Comparison of ENCODE assay signal across 8 mouse cellular contexts in genomic region chr11:43434024-43434407, GRCm38 (mm10). TPM values are rescaled to one million over a fixed set of nuclear protein-coding genes. Genes with fewer than 3 reads are reported as not detected.
DNase-seq lines count a peak whose midpoint lies in the region; ATAC-seq and TF ChIP-seq lines count a peak whose summit lies in the region.

No protein-coding gene starts in this region.

- TF ChIP-seq CTCF in embryonic fibroblast, embryonic 13.5 days (IDR thresholded peaks at IDR 0.05; ENCODE audit: borderline replicate concordance, insufficient read depth, low read length) = no peak
- TF ChIP-seq CTCF in olfactory bulb, adult 2 months (IDR thresholded peaks at IDR 0.05; ENCODE audit: insufficient read depth, low read depth, low read length) = no peak

- peak overlapping the region; percentile 83 for H3K4me3 ChIP-seq in lung, embryonic 15.5 days
- peak overlapping the region; percentile 72 for H3K4me3 ChIP-seq in embryonic fibroblast, embryonic 13.5 days (ENCODE audit: insufficient read depth, low read length)
- H3K4me3 ChIP-seq in limb, embryonic 12.5 days (replicated peaks) = peak overlapping the region; percentile 83
- peak overlapping the region; percentile 63 for H3K4me3 ChIP-seq in olfactory bulb, adult 2 months (ENCODE audit: insufficient read depth, low read depth, low read length)

- H3K27ac ChIP-seq in lung, embryonic 15.5 days = no peak overlapping the region
- H3K27ac ChIP-seq in embryonic fibroblast, embryonic 13.5 days (ENCODE audit: insufficient read depth, low read length) = no peak overlapping the region
- no peak overlapping the region for H3K27ac ChIP-seq in limb, embryonic 12.5 days
- no peak overlapping the region for H3K27ac ChIP-seq in olfactory bulb, adult 2 months (ENCODE audit: insufficient read depth, low read depth, low read length)

- no peaks in the 10 kb centered on the region for H3K9me3 ChIP-seq in lung, embryonic 15.5 days
- no peaks in the 10 kb centered on the region for H3K9me3 ChIP-seq in limb, embryonic 12.5 days

- H3K27me3 ChIP-seq in lung, embryonic 15.5 days = no peaks in the 10 kb centered on the region
- no peaks in the 10 kb centered on the region for H3K27me3 ChIP-seq in limb, embryonic 12.5 days

- H3K9ac ChIP-seq in lung, embryonic 15.5 days = peak overlapping the region; percentile 70
- H3K9ac ChIP-seq in limb, embryonic 12.5 days (replicated peaks) = peak overlapping the region; percentile 74

- peaks cover 7% of the 10 kb centered on the region; the same call in 1 of the 2 replicates for H3K4me1 ChIP-seq in lung, embryonic 15.5 days
- 0 out of 2 replicates have a peak, but pooled peaks cover 5% of the 10 kb centered on the region for H3K4me1 ChIP-seq in embryonic fibroblast, embryonic 13.5 days (ENCODE audit: control insufficient read depth, insufficient read depth, low read length)
- H3K4me1 ChIP-seq in limb, embryonic 12.5 days (replicated peaks) = peaks cover 10% of the 10 kb centered on the region
- no peaks in the 10 kb centered on the region for H3K4me1 ChIP-seq in olfactory bulb, adult 2 months (ENCODE audit: control insufficient read depth, insufficient read depth, low read length)

- no peak; the same call in none of the 2 replicates for TF ChIP-seq POLR2A in embryonic fibroblast, embryonic 13.5 days (IDR thresholded peaks at IDR 0.05; ENCODE audit: low read depth, low read length)
- TF ChIP-seq POLR2A in olfactory bulb, adult 2 months (IDR thresholded peaks at IDR 0.05; ENCODE audit: insufficient read depth, low read depth, low read length) = no peak

- peak overlapping the region; percentile 56 for H3K4me2 ChIP-seq in lung, embryonic 15.5 days
- peak overlapping the region; percentile 85 for H3K4me2 ChIP-seq in limb, embryonic 12.5 days

- no peak for DNase-seq in lung, postnatal 25 days (ENCODE audit: low spot score)
- no peak for DNase-seq in cerebellum, adult 9-11 months
- no peak for DNase-seq in gastrocnemius, postnatal 25 days
- no peak for DNase-seq in gastrocnemius, adult 8-10 months (ENCODE audit: low spot score in 2 of 2)

- 2% methylated on average over 9 of the region's 9 CpGs for WGBS in lung, embryonic 15.5 days
- 1% methylated on average over 9 of the region's 9 CpGs for WGBS in limb, embryonic 12.5 days
- 3% methylated on average over 9 of the region's 9 CpGs for WGBS in olfactory bulb, adult 2 months

- peak; percentile 24; the same call in 1 of the 2 replicates for ATAC-seq in lung, embryonic 15.5 days (ENCODE audit: borderline replicate concordance, extremely low read depth, low FRiP score, low TSS enrichment)
- ATAC-seq in limb, embryonic 12.5 days (ENCODE audit: insufficient number of reproducible peaks, insufficient read depth, low FRiP score, low TSS enrichment, low read depth) = 0 out of 2 replicates have a peak, but pooled peaks have one; percentile 16

- peaks cover 16% of the 10 kb centered on the region for H3K36me3 ChIP-seq in lung, embryonic 15.5 days
- peaks cover 19% of the 10 kb centered on the region for H3K36me3 ChIP-seq in limb, embryonic 12.5 days

RNA-seq across cellular contexts. Expression of gene Slu7, which starts 0.5 kb away (rescaled TPM):
- 56.8 and 58.0 TPM in 2 replicates for polyA plus RNA-seq in lung, embryonic 15.5 days (2015; fragmentation: Nextera tagmentation; extraction: Ambion mirVana)
- 34.7 and 42.0 TPM in 2 replicates for polyA plus RNA-seq in embryonic fibroblast, embryonic 13.5 days (2011; ENCODE audit: insufficient read length, low read depth, missing spikeins)
- 58.5 and 68.0 TPM in 2 replicates for polyA plus RNA-seq in limb, embryonic 12.5 days (2016; fragmentation: Nextera tagmentation; extraction: Ambion mirVana)
- polyA plus RNA-seq in olfactory bulb, adult 2 months (2012; ENCODE audit: insufficient read depth, insufficient read length, low replicate concordance, missing spikeins) = not detected in 2 replicates
- 10 to 100 TPM; 27.8 to 28.3 TPM for total RNA-seq in gastrocnemius, postnatal 25 days (2021)
- total RNA-seq in gastrocnemius, adult 8-10 months (2022) = 10 to 100 TPM; 29.9 to 33.9 (median 32.3) TPM

RNA-seq across cellular contexts. Expression of gene Pttg1, which starts 8.0 kb away (rescaled TPM):
- 86.8 and 95.0 TPM in 2 replicates for polyA plus RNA-seq in lung, embryonic 15.5 days (2015; fragmentation: Nextera tagmentation; extraction: Ambion mirVana)
- 40.7 and 57.0 TPM in 2 replicates for polyA plus RNA-seq in embryonic fibroblast, embryonic 13.5 days (2011; ENCODE audit: insufficient read length, low read depth, missing spikeins)
- polyA plus RNA-seq in limb, embryonic 12.5 days (2016; fragmentation: Nextera tagmentation; extraction: Ambion mirVana) = 104 and 106 TPM in 2 replicates
- polyA plus RNA-seq in olfactory bulb, adult 2 months (2012; ENCODE audit: insufficient read depth, insufficient read length, low replicate concordance, missing spikeins) = not detected in 2 replicates
- 10 to 100 TPM; 37.3 to 39.1 TPM for total RNA-seq in gastrocnemius, postnatal 25 days (2021)
- total RNA-seq in gastrocnemius, adult 8-10 months (2022) = 10 to 100 TPM; 43.0 to 53.8 (median 47.2) TPM

RNA-seq across cellular contexts. Expression of gene C1qtnf2, which starts 40.1 kb away (rescaled TPM):
- polyA plus RNA-seq in lung, embryonic 15.5 days (2015; fragmentation: Nextera tagmentation; extraction: Ambion mirVana) = 2.6 and 3.1 TPM in 2 replicates
- polyA plus RNA-seq in embryonic fibroblast, embryonic 13.5 days (2011; ENCODE audit: insufficient read length, low read depth, missing spikeins) = 4.0 and 5.9 TPM in 2 replicates
- polyA plus RNA-seq in limb, embryonic 12.5 days (2016; fragmentation: Nextera tagmentation; extraction: Ambion mirVana) = 3.2 and 5.0 TPM in 2 replicates
- not detected in 2 replicates for polyA plus RNA-seq in olfactory bulb, adult 2 months (2012; ENCODE audit: insufficient read depth, insufficient read length, low replicate concordance, missing spikeins)
- 1 to 10 TPM; 4.3 to 6.1 TPM for total RNA-seq in gastrocnemius, postnatal 25 days (2021)
- total RNA-seq in gastrocnemius, adult 8-10 months (2022) = 1 to 10 TPM; 1.2 to 2.1 (median 1.8) TPM

Comparison
In these comparisons a context has a peak if more than half of its experiments do, and no peak if none do; other contexts are left out.
1. RNA of gene Pttg1, which starts 8.0 kb away (polyA plus RNA-seq): 104 to 106 TPM in limb, embryonic 12.5 days, 86.8 to 95.0 TPM in lung, embryonic 15.5 days and 40.7 to 57.0 TPM in embryonic fibroblast, embryonic 13.5 days; not detected in olfactory bulb, adult 2 months; every median in the first group is over 10 times any median in the second.
2. Peak in every context shown above with its lines, with median percentiles within 50 percentile points of each other: H3K4me3 ChIP-seq.